Mouse (Mus musculus): ENCODE measurements at regions not wholly inside any gene's neighbourhood (a gene's known extent, or its start where the extent isn't known, plus 50 kb on each side); places are given as distances from the start of the nearest gene placed in this dataset.

DNA sequence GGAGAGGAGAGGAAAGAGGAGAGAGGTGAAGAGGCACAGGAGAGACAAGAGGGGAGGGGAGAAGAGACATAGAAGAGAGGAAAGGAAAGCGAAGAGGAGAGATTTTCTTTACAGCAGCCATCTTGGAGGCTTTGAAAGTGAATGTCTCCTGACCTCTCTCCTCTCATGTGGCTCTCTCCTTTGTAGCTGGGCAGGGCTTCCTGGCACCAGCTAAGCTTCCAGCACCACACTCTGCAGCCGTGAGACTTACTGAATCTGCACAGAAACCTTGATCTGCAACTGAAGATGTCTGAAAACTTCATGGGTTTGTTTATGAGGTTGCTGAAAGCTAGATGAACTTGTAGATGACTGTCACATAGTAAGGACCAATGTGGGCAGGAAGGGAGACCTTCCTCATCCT lies 471.6 kb upstream of the 3110018I06Rik start:
- no peak for DNase-seq (ENCODE audit: low read depth, low spot score)

- no peak for DNase-seq (ENCODE audit: low read depth, low spot score)
These were observed 466.6 kb upstream of the 3110018I06Rik start for GRCm38 (mm10) chr12:107021806-107022205.

GRCm38 (mm10) chr12:107026821-107027220 lies 461.6 kb upstream of the 3110018I06Rik start:
- no peak for DNase-seq (ENCODE audit: low read depth, low spot score)

GRCm38 (mm10) chr12:107027842-107028549 lies 460.4 kb upstream of the 3110018I06Rik start:
- peak; percentile 26 for DNase-seq (ENCODE audit: low read depth, low spot score)

GRCm38 (mm10) chr12:107028985-107029384 lies 459.4 kb upstream of the 3110018I06Rik start:
- peak; percentile 81 for DNase-seq (ENCODE audit: low read depth, low spot score)

- no peak for DNase-seq (ENCODE audit: low read depth, low spot score)
These were observed 452.1 kb upstream of the 3110018I06Rik start for GRCm38 (mm10) chr12:107036357-107036756.

DNA sequence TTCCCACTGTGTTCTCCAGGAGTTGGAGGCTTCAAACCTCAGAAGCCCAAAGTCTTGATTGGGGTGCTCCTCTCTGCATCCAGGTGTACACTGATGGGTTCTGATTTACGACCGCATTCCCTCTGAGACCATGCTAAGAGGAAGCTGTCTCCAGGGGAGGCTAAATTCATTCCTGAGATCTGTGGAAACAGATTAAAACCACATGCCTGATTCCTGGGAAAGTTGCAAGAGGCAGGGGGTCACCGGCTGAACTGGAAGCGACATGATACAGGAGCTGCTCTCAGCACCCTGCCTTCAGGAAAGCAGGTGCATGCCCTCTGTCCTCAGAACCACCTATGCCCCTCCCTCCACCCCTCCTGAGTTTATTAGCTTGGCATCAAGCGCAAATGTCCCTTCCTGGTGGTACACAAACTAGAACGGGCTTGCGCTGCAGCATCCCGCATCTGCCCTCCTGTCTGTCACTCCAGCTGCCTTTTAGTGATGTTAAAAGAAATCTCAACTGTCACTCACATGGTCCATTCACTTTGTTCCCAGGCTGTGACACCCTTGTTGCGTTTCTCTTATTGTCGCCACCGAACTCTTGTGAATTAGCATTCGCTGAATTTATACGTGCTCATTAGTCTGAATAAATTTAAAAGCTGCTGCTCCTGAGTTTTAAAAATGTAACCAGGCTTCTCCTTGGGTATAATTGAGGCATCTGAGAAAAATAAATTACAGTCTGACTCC lies 446.3 kb upstream of the 3110018I06Rik start:
- no peak for DNase-seq (ENCODE audit: low read depth, low spot score)

DNA sequence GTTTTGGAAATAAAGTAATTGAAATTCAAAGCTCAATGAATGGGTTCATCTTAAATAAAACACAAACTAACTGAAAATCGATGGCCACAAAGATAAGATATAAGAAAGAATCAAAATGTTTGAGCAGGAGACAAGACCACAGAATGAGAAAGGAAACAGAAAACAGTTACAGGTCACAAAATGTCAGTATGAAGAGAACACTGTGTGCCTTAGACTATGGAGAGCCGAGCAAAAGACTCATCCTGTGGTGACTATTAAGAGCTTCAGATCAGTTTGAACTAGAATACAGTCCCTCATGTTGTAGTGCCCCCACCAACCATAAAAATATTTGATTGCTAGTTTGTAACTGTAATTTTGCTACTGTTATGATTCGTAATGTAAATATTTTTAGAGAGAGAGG lies 441.9 kb upstream of the 3110018I06Rik start:
- DNase-seq (ENCODE audit: low read depth, low spot score) = no peak

DNA sequence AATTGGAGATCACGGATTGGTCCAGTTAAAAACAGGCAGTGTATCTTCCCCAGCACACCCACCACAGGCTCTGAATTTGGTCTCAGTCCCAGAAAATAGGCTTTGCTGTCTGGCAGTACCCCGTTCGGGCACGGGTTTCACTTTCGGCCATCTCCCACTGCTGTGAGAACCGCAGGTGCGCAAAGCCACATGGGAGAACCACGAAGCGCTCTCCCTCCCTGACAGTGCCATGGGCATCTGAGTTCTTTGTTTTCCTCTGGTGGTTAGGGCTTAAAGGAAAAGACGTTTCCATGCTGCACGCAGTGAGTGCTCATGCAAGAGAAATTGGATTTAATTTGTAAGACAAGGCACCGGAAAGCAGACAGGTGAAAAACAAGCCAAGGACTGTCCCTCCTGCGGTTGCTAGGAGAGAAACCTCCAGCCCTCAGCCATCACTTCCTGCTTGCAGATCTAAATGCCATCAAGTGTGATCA lies 441.3 kb upstream of the 3110018I06Rik start:
- peak; percentile 31 for DNase-seq (ENCODE audit: low read depth, low spot score)

- no peak for DNase-seq (ENCODE audit: low read depth, low spot score)
These were observed 437.4 kb upstream of the 3110018I06Rik start for GRCm38 (mm10) chr12:107050891-107051635.

DNA sequence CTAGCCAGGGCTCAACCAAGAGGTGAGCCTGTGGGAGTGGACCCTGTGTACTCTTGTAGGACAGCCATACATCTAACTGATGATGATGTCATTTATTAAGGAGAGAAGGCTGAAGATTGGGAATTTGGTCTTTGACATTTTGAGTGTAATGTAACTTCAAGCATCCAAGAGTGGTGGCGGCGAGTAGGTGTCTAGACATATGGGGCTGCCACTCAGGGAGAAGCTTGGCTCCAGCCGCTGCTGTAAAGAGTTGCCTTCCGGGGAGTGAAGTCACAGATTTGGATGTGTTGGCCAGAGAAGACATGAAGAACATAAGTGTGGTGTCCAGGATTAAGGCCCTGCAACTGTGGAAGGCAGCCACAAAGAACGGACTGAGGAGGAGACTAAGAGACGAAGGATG lies 436.3 kb upstream of the 3110018I06Rik start:
- no peak for DNase-seq (ENCODE audit: low read depth, low spot score)

DNA sequence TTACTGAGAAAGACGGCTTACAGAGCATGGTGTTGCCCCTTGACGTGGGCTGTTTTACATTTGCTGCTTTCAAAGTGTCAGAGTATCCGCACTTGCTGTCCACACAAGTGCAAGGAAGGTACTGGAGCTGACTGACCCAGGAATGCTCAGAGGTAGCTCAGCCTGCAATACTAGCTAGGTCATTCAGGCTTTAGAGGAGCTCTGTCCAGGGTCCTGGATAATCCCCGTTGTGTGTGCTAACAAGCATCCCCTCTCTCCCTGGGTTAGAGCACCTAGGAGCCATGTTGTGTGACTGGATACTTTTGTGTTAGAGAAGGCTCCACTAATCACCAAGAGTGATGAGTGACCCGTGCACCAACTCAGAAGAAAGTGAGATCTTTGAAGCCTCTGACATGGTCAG lies 431.9 kb upstream of the 3110018I06Rik start:
- peak; percentile 59 for DNase-seq (ENCODE audit: low read depth, low spot score)

DNA sequence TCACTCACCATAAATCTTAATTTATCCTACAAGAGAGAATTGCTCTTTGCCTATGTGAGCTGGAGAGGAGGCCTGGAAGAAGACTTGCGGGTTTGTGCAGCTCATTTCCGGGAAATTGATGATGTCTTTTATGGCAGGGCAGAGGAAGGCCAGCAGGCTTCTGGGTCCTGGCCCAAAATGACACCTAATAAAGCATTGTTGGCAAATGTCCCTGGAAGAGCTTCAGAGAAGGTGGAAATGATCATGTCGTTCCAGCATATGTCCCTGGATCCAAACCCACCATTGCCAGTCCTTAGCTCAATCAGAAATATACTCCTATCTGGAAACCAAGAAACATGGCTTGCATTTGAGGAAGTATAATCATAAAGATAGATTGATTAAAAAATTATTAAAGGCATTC lies 427.9 kb upstream of the 3110018I06Rik start:
- DNase-seq (ENCODE audit: low read depth, low spot score) = no peak

DNA sequence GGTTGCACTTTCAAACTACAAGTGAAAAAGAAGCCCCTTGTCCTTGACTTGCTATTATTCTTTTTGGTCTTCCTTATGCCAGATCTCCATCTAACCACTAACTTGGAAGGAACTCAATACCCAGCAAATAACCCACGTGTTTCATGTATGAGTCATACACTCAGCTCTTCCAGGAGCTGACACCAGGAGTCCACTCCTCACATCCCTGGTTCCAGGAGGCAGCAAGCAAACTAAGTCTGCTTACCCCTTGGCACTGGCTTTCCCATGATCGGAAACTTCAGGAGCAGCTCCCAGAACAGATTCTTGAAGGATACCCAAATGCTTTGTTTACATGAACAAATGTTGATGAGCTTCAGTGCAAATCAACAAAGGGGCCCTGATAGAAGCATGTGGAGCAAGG lies 421.1 kb upstream of the 3110018I06Rik start:
- DNase-seq (ENCODE audit: low read depth, low spot score) = no peak

- no peak for DNase-seq (ENCODE audit: low read depth, low spot score)
These were observed 405.9 kb upstream of the 3110018I06Rik start for GRCm38 (mm10) chr12:107082541-107082940.

DNA sequence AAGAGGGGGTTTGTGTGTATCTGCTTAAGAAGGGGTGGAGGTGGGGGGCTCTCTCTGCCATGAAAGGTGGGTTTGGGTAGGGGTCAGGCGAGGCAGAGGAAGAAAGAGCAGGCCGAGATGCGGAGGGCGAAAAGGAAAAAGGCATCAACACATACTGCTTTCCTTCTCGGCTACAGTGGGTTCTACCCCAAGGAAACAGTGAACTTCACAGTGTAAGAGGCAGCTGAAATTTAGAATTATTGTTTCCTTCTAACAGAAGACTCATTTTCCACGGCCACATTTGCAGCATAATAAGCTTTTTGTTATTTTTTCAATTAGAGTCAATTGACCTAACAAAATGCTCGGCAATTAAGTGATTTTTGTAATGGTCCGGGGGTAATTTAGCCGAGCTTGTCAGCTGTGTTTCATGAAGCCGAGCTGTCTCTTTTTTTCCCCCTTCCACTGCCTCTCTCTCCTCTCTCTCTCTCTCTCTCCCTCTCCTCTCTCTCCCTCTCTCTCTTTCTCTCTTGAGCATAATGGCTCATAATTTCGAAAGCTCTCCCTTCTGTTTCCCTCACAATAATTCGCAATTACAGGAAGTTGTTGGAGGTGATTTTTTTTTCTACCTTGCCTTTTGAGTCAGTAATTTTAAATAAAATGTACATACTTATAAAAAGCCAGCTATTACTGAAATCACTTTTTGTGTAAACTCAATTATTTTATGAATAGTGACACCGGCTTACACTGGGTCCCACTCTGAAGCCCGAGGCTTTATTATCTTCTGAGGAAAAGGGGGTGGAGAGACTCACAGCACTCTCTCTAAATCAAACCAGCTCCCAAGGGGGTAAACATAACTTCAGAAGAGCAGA lies 403.1 kb upstream of the 3110018I06Rik start:
- no peak for DNase-seq (ENCODE audit: low read depth, low spot score)

GRCm38 (mm10) chr12:107085906-107086655 lies 402.4 kb upstream of the 3110018I06Rik start:
- DNase-seq (ENCODE audit: low read depth, low spot score) = peak; percentile 23

GRCm38 (mm10) chr12:107092151-107092550 lies 396.3 kb upstream of the 3110018I06Rik start:
- DNase-seq (ENCODE audit: low read depth, low spot score) = no peak

DNA sequence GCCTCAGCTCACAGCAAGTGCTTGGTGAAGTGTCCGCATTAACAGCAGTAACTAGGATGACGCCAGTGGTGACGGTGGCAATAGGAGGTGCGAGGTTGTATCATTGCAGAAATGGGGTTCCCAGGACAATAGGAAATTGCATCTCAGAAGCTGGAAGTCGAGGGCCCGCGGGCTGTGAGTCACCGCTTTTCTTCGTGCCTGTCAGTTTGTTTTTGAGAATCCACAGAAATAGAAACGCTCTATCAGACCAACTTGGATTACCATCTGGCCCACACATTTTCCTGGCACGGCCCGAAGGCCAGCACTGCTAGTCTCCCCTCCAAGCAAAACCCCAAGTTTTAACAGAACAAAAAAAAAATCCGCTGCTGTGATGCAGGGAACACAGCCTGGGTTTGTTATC lies 395.1 kb upstream of the 3110018I06Rik start:
- no peak for DNase-seq (ENCODE audit: low read depth, low spot score)

DNA sequence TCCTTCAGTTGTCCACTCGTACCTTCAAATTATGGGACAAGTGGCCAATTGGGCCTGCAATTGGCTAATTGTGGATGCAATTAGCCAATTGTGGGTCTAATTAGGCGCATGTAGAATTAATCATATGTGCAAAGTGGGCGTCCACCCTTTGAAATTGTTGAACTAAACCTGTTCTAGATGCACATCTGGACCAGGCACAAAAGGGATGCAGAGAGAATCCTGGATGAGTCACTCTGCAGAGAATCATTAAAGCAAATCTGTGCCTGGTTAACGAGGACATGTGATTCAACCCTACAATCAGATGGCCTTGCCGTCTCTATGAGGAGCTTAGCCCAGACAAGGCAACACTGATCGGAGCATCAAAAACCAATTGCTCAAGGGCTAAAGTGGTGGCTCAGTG lies 393.0 kb upstream of the 3110018I06Rik start:
- DNase-seq (ENCODE audit: low read depth, low spot score) = no peak

GRCm38 (mm10) chr12:107104570-107104969 lies 383.9 kb upstream of the 3110018I06Rik start:
- DNase-seq (ENCODE audit: low read depth, low spot score) = no peak
